Mouse (Mus musculus) heart, embryonic 12.5 days (tissue): ENCODE measurements at regions not wholly inside any gene's neighbourhood (a gene's known extent, or its start where the extent isn't known, plus 50 kb on each side); places are given as distances from the start of the nearest gene placed in this dataset.

Experiments used
- ATAC-seq: fragments of 200-750 bp; cut with Nextera tagmentation; 2 replicates; pipeline ENCODE4 v1.8.0; 2017; ENCODE audit warnings: moderate TSS enrichment, moderate library complexity; ENCODE audit not compliant: insufficient number of reproducible peaks, low FRiP score
- H3K27ac ChIP-seq: fragments of 300-500 bp; sonication (generic); 2 replicates; pipeline ENCODE4 v1.5.1; 2016; ENCODE audit warnings: mild to moderate bottlenecking, moderate library complexity; ENCODE audit not compliant: poor library complexity, severe bottlenecking
- H3K27me3 ChIP-seq: fragments of 300-500 bp; sonication (generic); replicated peaks from 2 replicates; pipeline ENCODE4 v1.6.1; 2016; ENCODE audit warnings: mild to moderate bottlenecking, moderate library complexity
- H3K36me3 ChIP-seq: fragments of 300-500 bp; sonication (generic); 2 replicates; pipeline ENCODE4 v1.6.1; 2016; ENCODE audit warnings: mild to moderate bottlenecking, moderate library complexity
- H3K4me1 ChIP-seq: fragments of 300-500 bp; sonication (generic); replicated peaks from 2 replicates; pipeline ENCODE4 v1.6.1; 2016; ENCODE audit warnings: mild to moderate bottlenecking
- H3K4me2 ChIP-seq: fragments of 300-500 bp; sonication (generic); 2 replicates; pipeline ENCODE4 v1.6.1; 2016; ENCODE audit warnings: mild to moderate bottlenecking, moderate library complexity
- H3K4me3 ChIP-seq: fragments of 300-500 bp; sonication (generic); 2 replicates; pipeline ENCODE4 v1.5.1; 2016; ENCODE audit warnings: mild to moderate bottlenecking
- H3K9ac ChIP-seq: fragments of 300-500 bp; sonication (generic); 2 replicates; pipeline ENCODE4 v1.6.1; 2016; ENCODE audit warnings: mild to moderate bottlenecking, moderate library complexity
- H3K9me3 ChIP-seq: fragments of 300-500 bp; sonication (generic); replicated peaks from 2 replicates; pipeline ENCODE4 v1.6.1; 2016; ENCODE audit warnings: mild to moderate bottlenecking, moderate library complexity
- WGBS: fragments of 180-500 bp; shearing (Covaris S2); methylation state at CpG from one replicate; pipeline ENCODE4 v1.1.7; 2016; 5-methylcytosine and 5-hydroxymethylcytosine counted together

DNA sequence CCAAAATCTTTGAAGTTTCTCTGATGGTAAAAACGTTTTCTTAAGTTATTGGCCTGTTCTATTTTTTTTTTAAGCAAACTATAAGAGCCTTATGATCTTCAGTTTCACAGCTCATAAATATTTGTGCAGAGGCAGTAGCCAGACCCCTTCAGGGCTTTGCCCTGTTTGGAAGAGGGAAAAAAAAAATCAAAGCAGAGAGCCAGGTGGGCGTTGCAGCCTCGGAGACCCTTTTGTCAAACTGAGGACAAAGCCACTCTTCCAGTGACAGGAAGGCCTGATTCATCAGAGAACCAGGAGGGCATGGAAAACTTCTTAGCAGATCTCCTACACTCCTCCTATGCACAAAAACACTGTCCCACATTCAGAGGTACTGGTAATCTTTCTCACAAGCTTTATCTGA lies 99.4 kb upstream of the Castor2 start:
- no peak for ATAC-seq
- Histone ChIP-seq H3K4me1 (no peaks in the 10 kb centered on the region), H3K4me3 (no peak overlapping the region), H3K9me3 (no peaks in the 10 kb centered on the region), H3K27ac (no peak overlapping the region), H3K4me2 (no peak overlapping the region), H3K36me3 (no peaks in the 10 kb centered on the region), H3K27me3 (0 out of 2 replicates have a peak, but pooled peaks cover 4% of the 10 kb centered on the region), H3K9ac (no peak overlapping the region)
- 38% methylated on average over 3 of the region's 3 CpGs for WGBS

DNA sequence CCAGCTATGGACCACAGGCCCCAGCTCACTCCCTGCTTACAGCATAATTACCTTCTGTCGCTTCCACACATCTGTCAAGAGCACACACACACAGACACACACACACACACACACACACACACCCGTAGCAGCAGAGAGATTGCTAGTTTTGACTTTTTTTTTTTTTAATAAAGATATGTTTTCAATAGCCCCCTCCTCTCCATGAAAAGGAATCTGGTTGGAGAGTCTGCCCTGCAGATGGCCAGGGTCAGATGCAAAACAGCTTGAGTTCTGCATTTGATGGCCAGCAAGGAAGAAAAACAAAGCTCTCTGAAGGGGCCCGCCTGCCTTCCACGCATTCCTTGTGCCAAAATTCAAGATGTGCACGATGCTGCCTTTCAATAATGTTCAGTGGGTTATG lies 99.8 kb upstream of the Castor2 start:
- H3K9me3 ChIP-seq: no peaks in the 10 kb centered on the region
- no peak overlapping the region for H3K4me2 ChIP-seq
- H3K27ac ChIP-seq: no peak overlapping the region
- H3K4me1 ChIP-seq: no peaks in the 10 kb centered on the region
- H3K27me3 ChIP-seq: 0 out of 2 replicates have a peak, but pooled peaks cover 4% of the 10 kb centered on the region
- H3K4me3 ChIP-seq: no peak overlapping the region
- no peaks in the 10 kb centered on the region for H3K36me3 ChIP-seq
- H3K9ac ChIP-seq: no peak overlapping the region
- 33% methylated on average over 5 of the region's 5 CpGs for WGBS
- ATAC-seq: no peak

- WGBS: 74% methylated on average over 2 of the region's 2 CpGs
- Histone ChIP-seq H3K27ac (no peak overlapping the region), H3K4me3 (no peak overlapping the region), H3K36me3 (no peaks in the 10 kb centered on the region), H3K4me1 (no peaks in the 10 kb centered on the region), H3K9me3 (no peaks in the 10 kb centered on the region; the same call in 1 of the 2 replicates), H3K9ac (no peak overlapping the region), H3K4me2 (no peak overlapping the region), H3K27me3 (no peaks in the 10 kb centered on the region; the same call in 1 of the 2 replicates)
- no peak for ATAC-seq
These were observed 107.5 kb upstream of the Castor2 start for GRCm38 (mm10) chr5:133991994-133992393.

DNA sequence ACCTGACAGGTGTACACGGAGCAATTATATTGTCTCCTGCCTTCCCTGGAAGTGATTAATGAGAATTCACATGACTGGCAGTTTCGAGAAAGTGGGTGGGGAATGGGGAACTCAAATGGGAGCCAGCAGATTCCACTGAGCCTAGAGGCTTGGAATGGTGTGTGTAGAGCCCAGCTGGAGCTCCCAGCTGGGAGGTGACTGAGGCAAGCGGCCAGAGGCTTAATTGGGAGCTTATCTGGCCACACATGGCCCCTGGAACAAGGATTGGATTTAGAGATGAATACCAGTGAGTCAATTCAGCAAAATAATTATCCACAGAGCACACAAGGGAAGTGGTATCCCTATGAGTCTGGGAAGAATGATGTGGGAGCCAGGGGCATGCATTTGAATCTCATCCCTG lies 108.0 kb upstream of the Castor2 start:
- H3K27ac ChIP-seq: no peak overlapping the region
- H3K36me3 ChIP-seq: no peaks in the 10 kb centered on the region
- H3K27me3 ChIP-seq: no peaks in the 10 kb centered on the region; the same call in 1 of the 2 replicates
- H3K9me3 ChIP-seq: no peaks in the 10 kb centered on the region; the same call in 1 of the 2 replicates
- H3K9ac ChIP-seq: no peak overlapping the region
- no peak overlapping the region for H3K4me3 ChIP-seq
- H3K4me2 ChIP-seq: no peak overlapping the region
- no peak for ATAC-seq
- no peaks in the 10 kb centered on the region for H3K4me1 ChIP-seq
- WGBS: 34% methylated on average over 3 of the region's 3 CpGs

GRCm38 (mm10) chr5:133983249-133983966 lies 116.1 kb upstream of the Castor2 start:
- Histone ChIP-seq H3K27ac (no peak overlapping the region), H3K9me3 (no peaks in the 10 kb centered on the region), H3K27me3 (peaks cover 30% of the 10 kb centered on the region), H3K4me2 (no peak overlapping the region), H3K4me3 (no peak overlapping the region), H3K9ac (no peak overlapping the region), H3K36me3 (no peaks in the 10 kb centered on the region), H3K4me1 (peaks cover 9% of the 10 kb centered on the region; the same call in 1 of the 2 replicates)
- WGBS: 8% methylated on average over 15 of the region's 15 CpGs
- no peak for ATAC-seq

DNA sequence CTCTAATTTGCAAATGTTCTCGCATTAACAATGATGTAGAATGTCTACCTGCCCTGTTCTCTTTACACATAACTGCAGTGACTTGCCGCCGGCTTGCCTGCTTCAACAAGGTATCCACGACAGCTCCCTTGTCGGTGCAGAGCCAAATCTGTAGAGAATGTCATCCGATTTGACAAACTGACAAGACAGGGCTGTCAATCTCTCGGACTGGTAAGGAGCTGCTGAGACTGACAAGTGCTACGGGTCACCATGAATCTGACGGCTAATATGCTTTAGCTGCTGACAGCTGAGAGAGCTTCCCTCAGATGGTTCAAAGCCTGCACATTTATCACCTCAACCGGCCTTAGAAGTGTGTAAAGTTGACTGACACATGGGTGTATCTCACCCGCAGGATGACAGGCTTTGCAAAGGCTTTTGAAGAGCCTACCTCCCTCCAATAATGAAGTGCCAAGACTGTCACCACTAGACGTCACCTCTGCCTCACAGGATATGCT lies 129.0 kb upstream of the Castor2 start:
- peaks cover 8% of the 10 kb centered on the region; the same call in 1 of the 2 replicates for H3K9me3 ChIP-seq
- H3K4me1 ChIP-seq: no peaks in the 10 kb centered on the region
- no peak overlapping the region for H3K4me2 ChIP-seq
- H3K9ac ChIP-seq: no peak overlapping the region
- no peaks in the 10 kb centered on the region for H3K36me3 ChIP-seq
- no peaks in the 10 kb centered on the region for H3K27me3 ChIP-seq
- no peak for ATAC-seq
- no peak overlapping the region for H3K27ac ChIP-seq
- no peak overlapping the region for H3K4me3 ChIP-seq
- 51% methylated on average over 12 of the region's 12 CpGs for WGBS

DNA sequence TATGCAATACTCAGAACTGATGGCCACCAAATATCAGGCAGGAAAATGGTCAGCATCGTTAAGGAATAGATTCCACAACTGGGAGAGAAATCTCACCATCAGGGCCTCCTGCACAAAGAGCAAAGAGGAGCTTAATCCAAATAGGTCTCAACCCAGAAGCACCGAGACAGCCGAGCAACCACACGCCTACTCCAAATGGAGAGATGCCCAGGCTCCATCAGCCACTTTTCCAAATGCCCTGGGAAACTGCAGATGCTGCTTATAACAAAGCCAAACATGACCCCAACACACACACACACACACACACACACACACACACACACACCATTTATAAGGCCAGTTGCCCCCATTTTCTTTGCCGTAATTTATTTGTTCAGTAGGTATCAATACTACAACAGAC lies 136.2 kb upstream of the Castor2 start:
- H3K4me1 ChIP-seq: no peaks in the 10 kb centered on the region
- no peak for ATAC-seq
- H3K9me3 ChIP-seq: peaks cover 8% of the 10 kb centered on the region; the same call in 1 of the 2 replicates
- no peak overlapping the region for H3K27ac ChIP-seq
- no peak overlapping the region for H3K4me3 ChIP-seq
- 88% methylated on average over 5 of the region's 5 CpGs for WGBS
- no peaks in the 10 kb centered on the region for H3K27me3 ChIP-seq
- H3K9ac ChIP-seq: no peak overlapping the region
- no peaks in the 10 kb centered on the region for H3K36me3 ChIP-seq
- H3K4me2 ChIP-seq: no peak overlapping the region

- H3K9me3 ChIP-seq: no peaks in the 10 kb centered on the region
- no peaks in the 10 kb centered on the region for H3K4me1 ChIP-seq
- no peaks in the 10 kb centered on the region for H3K27me3 ChIP-seq
- no peak overlapping the region for H3K9ac ChIP-seq
- WGBS: 61% methylated on average over 3 of the region's 3 CpGs
- H3K4me2 ChIP-seq: no peak overlapping the region
- no peak overlapping the region for H3K4me3 ChIP-seq
- H3K36me3 ChIP-seq: no peaks in the 10 kb centered on the region
- H3K27ac ChIP-seq: no peak overlapping the region
- ATAC-seq: no peak
These were observed 158.7 kb upstream of the Castor2 start for GRCm38 (mm10) chr5:133940841-133941240.

DNA sequence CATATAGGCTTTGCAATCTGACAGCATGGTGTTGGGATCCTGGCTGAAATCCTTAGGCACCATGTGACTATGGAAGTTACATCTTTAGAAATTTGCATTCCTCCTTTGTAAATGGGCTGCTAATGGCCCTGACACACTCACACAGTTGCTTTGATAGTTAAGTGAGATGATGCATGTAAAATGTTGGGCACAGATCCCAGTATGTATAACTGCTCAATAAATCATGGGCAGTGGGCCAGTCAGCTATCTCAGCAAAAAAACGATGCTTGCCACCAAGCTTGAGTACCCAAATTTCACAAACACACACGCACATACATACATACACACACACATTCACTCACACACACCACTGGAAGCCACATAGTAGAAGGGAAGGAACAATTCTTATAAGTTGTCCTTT lies 159.5 kb upstream of the Castor2 start:
- Histone ChIP-seq H3K9ac (no peak overlapping the region), H3K36me3 (no peaks in the 10 kb centered on the region), H3K27ac (no peak overlapping the region), H3K27me3 (no peaks in the 10 kb centered on the region), H3K4me1 (0 out of 2 replicates have a peak, but pooled peaks cover 2% of the 10 kb centered on the region), H3K4me2 (no peak overlapping the region), H3K9me3 (no peaks in the 10 kb centered on the region), H3K4me3 (no peak overlapping the region)
- 73% methylated on average over 2 of the region's 2 CpGs for WGBS
- no peak for ATAC-seq

- Histone ChIP-seq H3K4me3 (no peak overlapping the region), H3K4me1 (0 out of 2 replicates have a peak, but pooled peaks cover 3% of the 10 kb centered on the region), H3K4me2 (no peak overlapping the region), H3K27ac (no peak overlapping the region), H3K27me3 (no peaks in the 10 kb centered on the region), H3K9me3 (no peaks in the 10 kb centered on the region), H3K36me3 (no peaks in the 10 kb centered on the region), H3K9ac (no peak overlapping the region)
- WGBS: 77% methylated on average over 9 of the region's 9 CpGs
- ATAC-seq: no peak
These were observed 161.3 kb upstream of the Castor2 start for GRCm38 (mm10) chr5:133937967-133938918.

GRCm38 (mm10) chr5:133935451-133935850 lies 164.1 kb upstream of the Castor2 start:
- Histone ChIP-seq H3K36me3 (no peaks in the 10 kb centered on the region), H3K4me1 (0 out of 2 replicates have a peak, but pooled peaks cover 3% of the 10 kb centered on the region), H3K27me3 (no peaks in the 10 kb centered on the region), H3K4me2 (no peak overlapping the region), H3K9ac (no peak overlapping the region), H3K27ac (no peak overlapping the region), H3K4me3 (no peak overlapping the region), H3K9me3 (no peaks in the 10 kb centered on the region)
- 82% methylated on average over 6 of the region's 6 CpGs for WGBS
- ATAC-seq: no peak
